Mouse (Mus musculus) liver, adult (tissue): ENCODE results near the gene Sms.

Experiments used
- GATA4 ChIP-seq: IDR thresholded peaks from 2 replicates; pipeline ENCODE4 v1.6.1; 2014; ENCODE audit warnings: mild to moderate bottlenecking, low read length; ENCODE audit not compliant: insufficient replicate concordance

Gene Sms

DNA sequence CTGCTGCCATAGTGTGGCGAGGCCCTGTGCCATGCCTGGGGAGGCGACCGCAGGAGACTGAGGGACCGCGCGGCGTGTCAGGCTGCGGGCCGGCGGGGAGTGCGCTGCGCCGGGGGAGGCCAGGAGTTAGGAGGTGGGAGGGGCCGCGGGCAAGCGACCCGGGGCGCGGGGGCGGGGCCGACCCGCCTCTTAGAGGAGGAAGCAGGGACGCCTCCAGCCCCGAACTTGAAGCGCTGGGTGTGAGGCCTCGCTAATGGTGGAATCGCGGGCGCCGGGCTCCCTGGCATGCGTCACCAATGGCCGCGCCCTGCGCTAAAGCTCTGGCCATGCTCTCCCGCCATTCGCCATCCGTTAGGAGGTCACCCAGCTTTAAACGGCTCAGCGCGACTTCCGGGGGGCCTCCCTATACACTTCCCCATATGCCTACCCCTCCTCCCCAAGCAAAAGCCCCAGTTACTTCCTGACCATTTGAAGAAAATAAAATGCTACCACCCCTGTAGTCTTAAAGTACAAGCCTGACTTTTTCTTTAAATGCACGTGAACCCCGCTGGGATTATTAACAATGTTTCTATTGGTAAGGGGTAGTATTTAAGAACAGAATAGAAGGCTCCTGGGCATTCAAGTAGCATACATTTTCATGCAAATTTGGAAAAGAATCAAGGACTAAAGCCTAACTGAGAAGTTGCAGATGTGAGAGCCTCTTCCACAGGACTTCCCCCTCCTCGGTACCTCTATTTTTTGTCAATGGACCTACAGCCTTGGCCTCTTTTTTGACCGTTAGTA is at the start of gene Sms:
TSS of gene Sms (minus strand) at position 344 of the 783 bp plus-strand sequence.
- no peak for TF ChIP-seq GATA4

- TF ChIP-seq GATA4, result no peak
Measured at GRCm38 (mm10) chrX:157506400-157506799, 14.3 kb upstream of the Sms start.

GRCm38 (mm10) chrX:157504506-157504905 is 12.4 kb upstream of the Sms start:
- TF ChIP-seq GATA4, result no peak

DNA sequence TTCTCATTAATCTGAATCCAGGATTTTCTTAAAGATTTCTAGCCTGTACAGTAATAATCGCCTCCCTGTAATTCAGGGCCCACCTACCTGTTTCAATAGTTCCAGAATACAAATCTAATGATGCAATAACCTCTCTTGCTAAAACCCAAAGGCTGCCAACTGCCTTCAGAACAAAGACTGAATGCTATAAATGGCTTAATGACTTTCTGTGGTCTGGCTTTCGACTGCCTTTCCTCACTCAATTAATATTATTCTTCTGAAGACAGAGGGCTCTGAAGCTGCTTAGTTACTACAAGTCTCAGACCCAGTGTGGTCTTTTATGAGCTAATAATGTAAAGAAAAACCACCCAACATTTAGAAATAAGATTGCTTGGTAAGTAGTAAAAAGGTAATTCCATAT is 9.8 kb upstream of the Sms start:
- no peak for TF ChIP-seq GATA4

DNA sequence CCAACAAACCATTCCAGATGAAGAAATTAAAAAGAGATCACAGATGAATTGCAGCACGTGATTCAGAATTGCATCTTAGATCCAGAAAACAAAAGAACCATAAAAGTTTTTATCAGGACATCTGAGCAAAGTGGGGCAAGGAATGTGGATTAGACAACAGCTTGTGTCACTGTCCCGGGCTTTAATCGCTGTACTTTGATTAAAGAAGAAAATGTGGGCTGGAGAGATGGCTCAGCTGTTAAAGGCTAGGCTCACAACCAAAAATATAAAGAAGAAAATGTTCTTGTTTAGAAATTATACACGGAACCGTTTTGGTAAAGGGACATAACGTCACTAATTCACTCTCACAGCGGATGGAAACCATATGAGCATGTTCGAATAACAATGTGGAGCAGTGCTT is 7.9 kb upstream of the Sms start:
- TF ChIP-seq GATA4, result no peak

GRCm38 (mm10) chrX:157493159-157493558 is 1.1 kb upstream of the Sms start:
- TF ChIP-seq GATA4, result no peak

GRCm38 (mm10) chrX:157491145-157491935 is 747 bp downstream of the Sms start:
- no peak for TF ChIP-seq GATA4

DNA sequence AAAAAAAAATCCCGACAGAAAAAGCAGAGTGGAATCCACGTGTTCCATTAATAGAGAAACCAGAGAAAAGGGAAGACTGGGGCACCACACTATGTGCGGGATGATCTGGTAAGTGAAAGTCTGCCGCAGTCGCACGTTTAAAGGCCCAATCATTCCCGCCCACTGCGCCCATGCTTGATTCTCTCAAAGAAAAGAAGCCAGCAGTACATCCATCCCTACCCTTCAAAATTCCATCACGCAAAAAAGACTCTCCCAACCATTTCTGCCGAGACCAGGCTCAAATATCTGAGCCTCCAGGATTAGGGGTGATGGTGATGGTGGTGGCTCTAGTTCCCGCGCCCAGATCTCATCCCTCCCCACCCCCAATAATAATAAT is 1.3 kb downstream of the Sms start:
- TF ChIP-seq GATA4, result no peak

- no peak for TF ChIP-seq GATA4
Measured at GRCm38 (mm10) chrX:157489871-157490721, 2.0 kb downstream of the Sms start.

DNA sequence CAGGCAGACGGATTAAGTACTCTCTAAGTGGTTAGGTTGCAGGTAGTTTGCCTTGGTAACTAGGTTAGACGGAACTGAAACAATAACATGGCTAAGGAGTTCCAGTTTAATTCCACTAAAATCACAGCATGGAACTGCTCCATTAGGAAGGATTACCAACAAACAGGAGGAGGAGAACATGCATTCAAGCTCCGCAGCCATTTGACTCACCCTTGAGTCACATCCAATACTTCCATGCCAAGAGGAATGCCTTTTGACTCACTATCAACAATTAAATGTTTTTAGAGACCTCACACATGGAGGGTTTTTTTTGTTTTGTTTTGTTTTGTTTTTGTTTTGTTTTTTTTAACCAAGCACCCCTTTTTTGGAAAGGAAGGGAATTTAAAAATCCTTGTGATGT is 3.3 kb downstream of the Sms start:
- TF ChIP-seq GATA4, result no peak

DNA sequence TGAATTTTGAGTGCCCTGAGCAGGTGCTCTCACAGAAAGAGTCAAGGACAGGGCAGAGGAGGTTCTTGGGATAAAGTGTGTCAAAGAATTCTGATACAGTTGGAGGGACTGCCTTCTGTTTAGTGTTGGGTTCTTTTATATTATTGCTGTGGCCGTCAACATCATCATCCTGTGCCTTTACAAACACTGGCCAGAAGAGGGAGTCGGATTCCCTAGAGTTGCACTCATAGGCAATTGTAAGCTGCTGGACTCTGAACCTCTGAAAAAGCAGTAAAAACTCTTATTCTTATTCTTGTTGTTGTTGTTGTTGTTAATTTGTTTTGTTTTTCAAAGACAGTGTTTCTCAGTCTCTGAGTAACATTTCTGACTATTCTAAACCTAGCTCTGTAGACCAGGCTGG is 5.3 kb downstream of the Sms start:
- TF ChIP-seq GATA4, result no peak

DNA sequence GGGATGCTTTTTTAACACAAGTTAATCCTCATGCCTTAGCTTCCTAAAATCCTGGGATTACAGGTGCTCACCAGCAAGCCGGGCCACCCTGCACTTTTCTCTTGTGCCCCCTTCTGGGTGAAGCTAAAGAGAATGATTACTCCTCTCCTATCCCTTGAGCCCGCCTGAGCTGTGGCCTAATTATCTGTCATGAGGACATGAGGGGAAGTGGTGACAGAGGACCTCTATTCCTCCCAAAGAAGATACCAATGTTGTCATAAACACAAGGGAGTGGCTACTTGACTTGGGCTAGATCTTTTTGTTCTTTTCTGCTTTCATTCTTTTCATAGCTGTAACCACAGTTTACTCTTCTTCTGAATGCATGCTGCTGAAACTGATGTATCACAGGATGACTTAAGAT is 9.2 kb downstream of the Sms start:
- no peak for TF ChIP-seq GATA4

DNA sequence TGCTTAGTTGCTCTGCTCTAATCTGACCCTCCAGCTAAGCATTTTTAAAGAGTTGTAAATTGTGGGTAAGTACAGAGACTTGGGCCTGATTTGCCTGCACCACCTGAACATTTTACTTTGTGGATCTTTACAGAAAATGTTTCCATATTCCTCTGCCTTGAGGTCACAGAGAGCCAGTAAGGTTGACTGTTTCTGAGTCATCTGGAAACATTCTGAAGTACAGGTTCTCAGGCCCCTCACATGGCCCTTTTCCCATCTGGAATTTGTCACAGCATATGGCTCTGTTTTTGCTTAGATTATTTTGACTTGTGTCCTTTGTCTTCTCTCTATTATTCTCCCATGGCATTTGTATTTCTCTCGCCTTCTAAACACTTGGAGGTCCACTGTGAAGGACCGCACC is 10.2 kb downstream of the Sms start:
- TF ChIP-seq GATA4, result no peak

- TF ChIP-seq GATA4, result no peak
Measured at GRCm38 (mm10) chrX:157477328-157477727, 14.8 kb downstream of the Sms start.

GRCm38 (mm10) chrX:157476153-157476810 is 15.8 kb downstream of the Sms start:
- TF ChIP-seq GATA4, result no peak
